Mouse (Mus musculus) erythroid progenitor cell, adult 5-6 weeks (primary cell): ENCODE measurements at regions not wholly inside any gene's neighbourhood (a gene's known extent, or its start where the extent isn't known, plus 50 kb on each side); places are given as distances from the start of the nearest gene placed in this dataset.

Source experiments
- ATAC-seq: replicated peaks from 2 replicates; pipeline ENCODE4 v1.8.0; 2016; ENCODE audit warnings: moderate number of reproducible peaks, mild to moderate bottlenecking, moderate TSS enrichment, inconsistent platforms; ENCODE audit not compliant: poor library complexity, low FRiP score, severe bottlenecking

DNA sequence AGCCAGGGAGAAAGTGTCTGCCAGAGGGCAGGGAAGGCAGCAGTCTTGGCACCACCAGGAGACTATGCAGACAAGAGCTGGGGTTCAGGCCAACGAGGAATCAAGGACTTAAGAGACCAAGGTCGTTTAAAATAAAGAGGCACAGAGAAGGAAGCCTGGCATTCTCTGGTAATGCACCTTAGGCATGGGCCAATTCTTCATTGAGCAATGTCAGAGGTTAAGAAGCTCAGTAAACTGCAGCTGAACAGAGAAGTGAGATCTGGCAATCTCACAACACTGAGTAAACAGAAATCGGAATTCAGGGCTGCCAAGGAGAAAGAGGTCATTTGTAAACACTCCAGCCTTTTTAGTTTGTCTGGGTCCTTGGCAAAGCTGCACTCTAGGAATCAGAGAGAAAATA lies 572.2 kb downstream of the Epha4 start:
- ATAC-seq = no peak

DNA sequence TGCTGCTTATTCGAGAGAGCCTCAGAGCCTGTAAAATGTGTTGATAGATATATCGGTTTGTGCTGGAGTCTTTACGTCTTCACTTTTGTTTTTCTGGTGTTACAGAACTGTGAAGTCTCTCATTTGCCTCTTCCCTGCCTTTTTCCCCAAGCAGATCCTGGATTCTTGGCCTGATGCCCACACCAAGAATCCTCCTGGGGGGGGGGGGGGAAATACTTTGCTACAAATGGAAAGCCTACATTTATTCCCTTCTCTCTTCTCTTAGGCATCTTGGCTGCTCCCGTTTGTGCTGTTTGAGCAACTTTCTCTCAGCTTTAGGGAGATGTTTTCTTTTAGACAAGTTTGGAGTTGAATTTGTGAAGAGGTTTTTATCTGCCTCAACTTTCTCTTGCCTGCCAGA lies 570.8 kb downstream of the Epha4 start:
- no peak for ATAC-seq

DNA sequence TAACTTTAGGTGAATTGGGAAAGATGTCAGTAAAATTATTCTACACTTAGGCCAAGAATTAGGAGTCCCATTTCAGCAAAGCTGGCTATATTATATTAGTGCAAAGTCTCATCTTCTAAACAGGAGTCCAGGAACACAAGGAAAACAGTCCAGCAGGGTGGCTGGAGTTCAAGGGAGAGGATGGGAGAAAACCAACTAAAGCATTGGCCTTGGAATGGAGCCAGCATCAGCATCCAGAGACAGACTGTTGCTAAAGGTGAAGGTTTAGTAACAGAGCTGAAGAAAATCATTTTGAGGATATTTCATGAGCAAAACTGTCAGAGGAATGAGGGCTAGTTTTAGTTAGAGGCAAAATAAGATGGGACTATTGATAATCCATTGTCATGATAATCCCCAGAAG lies 559.9 kb downstream of the Epha4 start:
- ATAC-seq = no peak

DNA sequence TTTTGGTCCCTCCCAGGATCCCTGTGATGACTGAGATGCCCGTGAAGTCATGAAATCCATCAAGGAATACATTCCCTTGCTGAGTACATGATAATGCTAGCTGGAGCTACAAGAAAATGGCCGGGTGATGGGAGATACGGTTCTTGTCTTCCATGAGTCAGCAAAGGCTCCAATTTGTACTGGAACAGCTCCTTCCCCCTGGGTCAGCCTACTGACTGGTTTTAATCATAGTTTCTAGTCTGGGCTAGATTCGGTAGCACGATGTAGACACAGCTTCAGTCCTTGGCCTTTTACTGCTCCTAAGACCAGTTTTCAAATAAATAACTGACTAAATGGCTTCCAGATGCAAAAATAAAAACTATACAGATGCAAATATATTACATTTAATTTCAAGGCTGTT lies 557.5 kb downstream of the Epha4 start:
- no peak for ATAC-seq

DNA sequence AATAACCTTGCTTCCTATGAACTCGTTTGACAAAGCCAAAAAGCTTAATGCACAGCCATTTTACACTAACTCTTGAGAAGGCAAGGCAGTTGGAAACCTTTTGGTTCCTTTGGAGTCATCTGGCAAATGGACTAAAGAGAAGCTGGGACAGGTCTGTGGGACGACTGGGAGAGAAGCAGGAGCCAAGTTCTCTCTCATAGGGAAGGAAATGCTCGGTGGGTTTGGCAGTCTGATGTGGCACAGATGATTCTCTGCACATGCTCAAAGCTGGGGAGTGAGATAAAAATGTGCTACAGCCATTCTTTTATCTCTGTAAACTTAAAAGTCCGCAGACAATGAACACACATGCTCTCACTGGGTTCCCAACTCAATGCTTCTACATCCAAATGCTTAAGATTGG lies 556.2 kb downstream of the Epha4 start:
- ATAC-seq = no peak

DNA sequence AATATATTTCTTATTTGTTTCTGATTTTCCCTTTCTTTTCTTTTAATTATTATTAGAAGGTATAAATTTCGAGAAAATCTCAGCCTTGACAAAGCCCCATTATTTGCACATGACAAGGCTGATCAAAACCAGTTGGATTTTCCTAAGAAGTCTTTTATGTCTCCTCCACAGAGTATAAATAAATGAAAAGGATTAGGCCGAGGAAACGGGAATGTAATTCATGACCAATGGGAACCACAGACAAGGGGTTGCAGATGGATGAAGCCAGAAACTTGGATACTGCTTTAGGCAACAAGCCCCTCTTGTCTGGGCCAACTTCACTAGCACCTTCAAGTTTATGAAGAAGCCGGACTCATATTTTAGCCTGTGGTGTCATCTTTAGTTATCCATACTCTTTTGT lies 542.4 kb downstream of the Epha4 start:
- no peak for ATAC-seq

DNA sequence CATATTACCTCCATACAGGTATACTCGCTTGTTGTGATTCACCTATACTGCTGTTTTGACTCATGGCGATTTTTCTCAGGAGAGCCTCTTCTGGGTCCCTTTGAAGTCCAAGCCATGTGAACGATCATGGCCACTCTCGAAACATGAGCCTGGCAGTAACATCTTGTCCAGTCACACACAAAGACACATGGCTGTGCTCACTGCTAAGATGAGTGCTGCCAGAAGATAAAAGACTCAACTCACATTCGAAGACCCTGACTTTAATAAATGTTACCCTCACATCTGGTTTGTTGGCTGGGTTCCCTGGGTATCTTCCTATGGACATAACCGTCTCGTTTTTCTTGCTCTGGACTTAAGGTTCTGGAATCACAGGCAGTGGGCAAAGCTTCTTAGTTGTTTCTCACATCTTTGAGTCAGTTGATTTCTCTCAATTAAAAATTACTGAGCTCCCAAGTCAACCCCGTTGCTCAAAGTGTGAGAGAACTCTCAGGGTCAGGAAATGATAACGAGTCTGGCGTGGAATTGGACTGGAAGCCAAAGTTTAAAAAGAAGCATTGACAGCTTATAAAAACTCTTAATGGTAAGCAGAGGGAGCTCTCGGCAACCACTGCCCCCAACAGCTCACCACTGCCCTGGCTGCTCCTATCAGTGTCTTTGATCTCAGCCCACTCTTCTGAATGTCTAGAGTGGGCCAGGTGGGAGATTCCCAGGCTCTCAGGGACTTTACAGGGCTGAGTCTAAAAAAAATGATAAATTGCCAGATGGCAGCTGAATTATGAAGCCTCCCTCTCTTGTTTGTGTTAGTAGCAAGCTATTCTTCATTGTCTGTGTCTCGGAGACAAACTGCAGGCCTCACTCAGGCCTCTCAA lies 539.6 kb downstream of the Epha4 start:
- no peak for ATAC-seq

DNA sequence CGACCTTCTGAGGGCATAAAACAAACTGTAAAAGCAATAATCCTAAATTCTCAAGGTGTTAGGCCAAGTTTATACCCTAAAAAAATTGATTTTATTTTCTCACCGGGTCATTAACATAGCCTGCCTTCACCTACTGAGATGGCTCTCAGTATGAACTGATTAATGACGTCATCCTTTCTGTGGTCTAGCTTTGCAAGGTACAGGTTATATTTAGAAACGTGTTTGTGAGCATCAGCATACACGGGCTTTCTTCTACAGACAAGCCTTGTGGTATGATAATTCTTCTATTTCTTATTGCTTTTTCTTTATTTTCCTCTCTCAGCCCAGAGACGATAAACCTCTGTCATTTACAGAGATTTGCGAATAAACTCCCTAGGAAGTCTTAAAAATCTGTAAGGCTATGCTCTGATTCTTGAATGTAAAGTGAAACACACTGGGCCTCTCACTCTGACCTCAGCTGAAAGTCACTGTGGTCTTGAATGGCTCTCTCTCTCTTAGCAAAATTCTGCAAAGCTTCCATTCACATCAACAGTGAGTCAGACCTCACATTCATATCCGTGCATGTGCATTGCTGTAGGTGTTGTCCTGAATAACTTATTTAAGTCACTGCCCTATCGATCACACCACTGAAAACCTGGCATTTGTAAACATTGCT lies 534.3 kb downstream of the Epha4 start:
- ATAC-seq = no peak

DNA sequence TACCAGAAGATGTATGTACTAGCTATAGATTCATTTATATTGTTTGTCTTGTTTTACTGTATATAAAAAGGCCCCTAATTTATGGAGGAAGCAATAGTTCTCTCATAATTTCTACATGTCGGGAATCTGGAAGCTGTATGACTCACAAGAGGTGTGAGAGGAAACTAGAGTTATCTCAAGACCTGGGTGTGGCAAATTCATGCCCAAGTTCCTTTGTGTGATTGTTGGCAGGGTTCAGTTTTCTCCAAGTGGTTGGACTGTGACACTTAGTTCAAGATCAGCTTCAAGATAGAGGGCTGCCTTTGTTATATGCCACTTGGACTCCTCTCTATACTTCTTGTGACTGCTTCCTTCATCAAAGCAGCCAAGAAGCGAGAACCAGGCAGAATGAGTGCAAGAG lies 521.1 kb downstream of the Epha4 start:
- ATAC-seq = no peak

DNA sequence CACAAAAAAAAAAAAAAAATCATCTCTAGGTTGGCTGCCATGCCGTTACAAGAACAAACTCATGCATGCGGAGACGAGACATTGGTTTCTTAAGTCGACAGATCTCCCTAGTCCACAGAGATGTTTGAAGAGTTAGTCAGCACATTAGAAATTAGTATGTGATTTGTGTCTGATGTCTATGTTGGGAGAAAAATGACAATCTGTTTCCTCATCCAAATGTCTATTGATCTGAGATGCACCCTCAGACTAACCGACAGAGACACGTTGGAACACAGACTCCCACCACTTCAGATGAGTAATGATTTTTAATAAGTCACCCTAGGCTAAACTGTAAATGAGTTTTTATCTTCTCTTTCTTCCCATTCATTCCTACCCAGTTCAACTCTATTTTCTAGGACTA lies 506.9 kb downstream of the Epha4 start:
- no peak for ATAC-seq

DNA sequence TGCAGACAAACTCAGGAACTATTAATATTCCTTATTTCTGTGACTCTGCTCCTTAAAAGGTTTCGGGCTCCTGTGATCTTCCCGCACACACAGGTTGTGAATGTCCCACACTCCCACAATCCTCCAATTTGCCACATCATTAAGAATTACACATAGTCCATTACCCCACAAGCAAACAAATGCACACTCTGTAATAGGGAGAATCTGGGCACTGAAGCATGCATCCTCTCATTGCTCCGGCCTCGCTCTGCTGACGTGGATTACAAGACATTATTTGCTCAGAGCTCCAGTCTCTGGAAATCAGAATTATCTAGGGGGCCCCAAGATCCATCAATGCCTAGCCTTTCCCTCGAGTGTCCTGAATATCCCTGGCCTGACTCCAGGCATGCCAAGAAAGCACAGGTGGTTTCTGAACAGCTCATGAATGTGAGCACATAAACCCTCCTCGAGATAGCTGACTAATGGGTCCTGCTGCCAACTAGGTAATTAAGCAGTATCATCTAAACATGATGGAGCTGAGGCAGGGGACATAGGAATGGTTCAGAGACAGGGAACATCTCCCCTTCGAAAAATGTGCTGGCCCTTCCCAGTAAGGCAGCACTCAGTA lies 504.2 kb downstream of the Epha4 start:
- no peak for ATAC-seq

DNA sequence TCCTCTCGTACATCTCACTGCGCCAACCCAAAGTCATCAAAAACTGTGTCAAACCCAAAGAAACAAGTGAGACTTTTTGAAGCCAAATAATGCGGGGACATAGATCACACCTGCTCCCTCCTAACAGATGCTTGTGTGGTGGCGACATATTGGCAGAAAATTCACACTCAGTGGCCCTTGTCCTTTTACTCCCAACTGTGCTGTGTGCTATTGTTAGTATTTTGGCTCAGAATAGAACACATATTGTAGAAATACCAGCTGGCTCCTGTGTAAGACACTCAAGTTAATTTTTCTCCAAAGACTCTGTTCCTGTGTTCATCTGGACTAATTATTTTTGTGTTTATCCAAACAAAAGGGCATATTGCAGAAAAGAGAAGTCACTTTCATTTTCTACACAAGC lies 487.2 kb downstream of the Epha4 start:
- ATAC-seq = no peak

DNA sequence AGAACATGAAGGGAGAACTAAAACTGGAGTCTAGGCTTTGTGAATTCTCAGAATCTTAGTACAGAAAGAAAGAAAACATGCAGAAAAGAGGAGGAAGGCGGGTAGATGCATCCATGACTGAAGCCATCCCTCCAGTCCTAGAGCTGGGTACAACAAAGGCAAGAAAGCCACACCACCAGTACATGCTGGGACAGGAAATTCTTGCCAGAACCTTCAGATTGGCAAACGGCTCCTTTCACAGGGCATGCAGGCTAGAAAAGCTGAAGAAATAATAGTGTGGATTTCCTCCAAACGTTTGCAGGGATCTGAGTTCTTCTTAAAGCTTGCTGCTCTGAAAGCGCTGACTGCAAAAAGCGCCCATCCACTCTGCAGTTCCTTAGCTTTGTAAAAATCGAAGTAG lies 486.7 kb downstream of the Epha4 start:
- no peak for ATAC-seq

DNA sequence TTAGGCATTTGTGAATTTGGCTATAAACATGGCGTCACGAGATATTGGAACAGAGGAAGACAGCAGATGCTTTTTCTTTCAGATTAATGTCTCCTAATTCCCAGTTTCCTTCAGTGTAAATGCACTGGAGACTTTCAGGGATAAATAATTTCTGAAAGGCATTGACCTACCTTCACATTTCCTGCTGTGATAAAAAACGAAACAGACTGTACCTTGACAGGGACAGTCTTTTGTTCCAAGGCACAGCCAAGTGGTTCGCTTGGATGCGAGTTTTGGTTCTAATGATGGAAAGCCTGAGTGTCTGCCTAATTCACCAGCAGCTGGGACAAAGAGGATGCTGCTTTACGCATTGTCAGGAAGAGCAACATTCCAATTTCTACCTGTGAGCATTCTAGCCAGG lies 485.8 kb downstream of the Epha4 start:
- ATAC-seq = no peak

DNA sequence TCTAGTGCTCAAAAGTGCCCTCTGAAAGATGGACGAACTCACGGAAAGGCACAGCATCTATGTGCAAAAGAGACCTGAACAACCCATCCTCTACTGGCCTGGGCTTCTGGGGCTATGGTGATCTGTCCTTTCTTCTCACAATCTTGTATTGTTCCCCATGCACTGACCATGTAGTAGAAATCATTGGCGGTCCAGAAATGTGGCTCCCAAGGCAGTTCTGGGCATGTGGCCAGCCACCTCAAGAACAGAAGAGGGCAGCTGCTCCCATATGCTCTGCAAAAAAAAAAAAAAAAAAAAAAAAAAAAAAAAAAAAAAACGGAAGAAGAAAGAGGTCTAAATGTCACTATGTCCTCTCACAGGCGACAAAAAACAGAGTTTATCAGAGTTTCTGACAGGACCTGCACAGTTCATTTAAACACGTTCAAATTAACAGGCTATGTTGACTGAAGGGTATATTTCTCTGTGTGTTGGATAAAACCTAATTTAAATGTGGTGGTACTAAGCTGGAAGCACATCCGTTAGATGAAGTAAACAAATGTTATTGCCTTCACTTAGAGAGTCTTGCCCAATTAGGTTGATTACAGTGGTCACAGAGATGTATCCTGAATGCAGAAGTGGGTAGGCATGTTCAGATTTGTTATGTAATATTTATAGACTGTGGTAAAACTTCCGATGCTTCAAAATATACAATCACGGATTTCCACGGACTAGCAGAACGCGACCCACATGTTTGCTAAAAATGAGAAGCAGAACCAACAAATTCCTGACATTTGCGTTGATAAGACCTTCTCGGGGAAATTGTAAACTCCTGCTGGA lies 470.9 kb downstream of the Epha4 start:
- ATAC-seq = no peak

DNA sequence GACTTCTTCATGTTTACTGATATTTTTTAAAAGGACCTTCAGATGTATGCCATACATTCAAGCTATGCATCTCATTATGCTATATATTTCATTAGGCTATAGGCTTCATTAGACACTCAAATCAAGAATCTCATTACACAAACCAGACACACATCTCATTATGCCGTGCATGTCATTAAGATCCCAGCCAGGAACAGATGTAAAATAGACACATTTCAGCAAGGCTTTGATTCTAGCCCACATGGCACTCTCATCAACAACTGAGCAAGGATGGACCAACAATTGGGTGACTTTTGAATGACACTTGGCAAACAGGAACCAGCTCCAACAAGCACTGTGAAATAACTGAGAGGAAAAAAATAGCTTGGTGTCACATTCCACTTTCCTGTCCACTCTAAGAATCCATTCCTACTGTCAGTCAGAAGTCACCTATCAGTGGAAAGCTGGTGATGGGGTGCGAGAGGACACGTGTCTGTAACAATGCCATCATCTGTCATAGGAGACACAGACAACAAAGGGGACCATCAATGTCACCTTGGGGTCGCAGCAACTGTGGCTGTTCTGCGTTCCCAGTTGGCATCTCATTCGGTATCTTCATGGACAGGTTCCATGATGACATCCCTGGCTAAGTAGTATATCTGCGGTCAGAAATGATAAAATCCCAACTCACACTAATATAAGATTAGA lies 466.0 kb downstream of the Epha4 start:
- no peak for ATAC-seq

DNA sequence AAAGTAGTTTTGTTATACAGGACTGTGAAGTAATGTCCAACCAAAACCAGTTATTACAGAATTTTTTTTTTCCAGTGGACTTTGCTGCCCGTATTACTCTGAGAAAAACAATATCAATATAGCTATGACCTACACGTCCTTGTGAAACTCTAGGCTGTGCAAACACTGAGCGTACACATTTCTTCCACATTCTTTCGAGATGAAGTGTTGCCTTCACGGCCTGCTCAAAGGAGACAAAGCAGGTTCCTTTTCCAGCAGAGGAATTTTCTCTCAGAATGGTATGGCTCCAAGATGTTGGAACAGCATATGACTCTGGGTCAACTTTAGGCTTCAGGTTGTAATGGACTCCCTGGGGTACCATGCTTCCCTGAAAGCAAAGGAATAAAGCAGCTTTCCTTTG lies 463.6 kb downstream of the Epha4 start:
- no peak for ATAC-seq

DNA sequence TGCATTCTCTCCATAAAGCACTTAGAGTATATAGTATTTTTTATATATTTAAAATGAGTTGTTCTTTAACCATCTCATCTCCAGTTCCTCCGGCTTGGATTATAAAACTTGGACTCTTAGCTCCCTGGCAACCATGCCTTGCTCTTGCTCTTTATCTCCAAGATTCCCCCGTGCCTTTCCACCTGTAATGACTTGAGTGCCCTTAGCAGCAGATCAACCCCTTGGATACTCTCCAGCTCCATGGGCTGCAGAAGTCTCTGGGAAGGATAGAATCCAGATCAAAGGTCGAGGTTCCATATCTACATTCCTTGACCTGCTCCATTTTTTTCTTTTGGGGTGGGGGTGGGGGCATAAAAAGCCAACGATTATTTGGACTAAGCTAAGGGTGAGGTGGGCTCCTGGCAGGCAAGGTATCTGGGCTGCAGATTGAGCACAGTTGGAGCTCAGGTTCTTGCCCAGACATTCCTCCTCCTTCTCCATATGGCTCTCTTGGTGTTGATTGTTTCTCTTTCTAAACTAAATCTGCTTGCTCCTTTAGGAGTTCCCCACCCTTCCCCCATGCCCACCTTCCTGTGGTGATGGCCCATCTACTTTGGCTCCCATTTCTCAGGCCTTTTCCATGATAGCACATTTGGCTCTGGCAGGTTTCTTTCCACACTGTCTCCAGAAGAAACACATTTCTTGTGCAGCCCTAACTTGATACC lies 460.9 kb downstream of the Epha4 start:
- no peak for ATAC-seq

DNA sequence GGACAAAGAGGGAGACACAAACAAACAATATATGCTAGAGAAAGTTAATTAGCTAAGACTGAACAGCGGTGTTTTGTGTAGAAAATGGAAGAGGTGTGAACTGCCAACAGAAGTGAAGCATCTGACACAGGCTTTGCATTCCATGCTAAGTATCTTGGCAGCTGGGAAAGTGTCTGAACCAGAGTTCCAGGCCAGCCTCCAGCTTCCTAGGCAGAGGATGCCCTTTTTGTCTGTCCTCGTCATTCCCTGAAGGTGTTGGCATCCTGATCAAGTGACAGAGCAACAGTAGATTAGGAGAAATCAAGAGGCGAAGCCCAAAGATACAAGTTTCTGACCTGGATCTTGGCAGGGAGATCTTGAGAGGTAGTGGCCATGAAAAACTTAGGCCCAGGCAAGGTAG lies 452.4 kb downstream of the Epha4 start:
- no peak for ATAC-seq
